Mouse (Mus musculus): ENCODE measurements around the gene Synpr.

Synpr gene

GRCm38 (mm10) chr14:13355569-13356362, 71.2 kb downstream of the Synpr start:
- DNase-seq (ENCODE audit: low spot score) = peak; percentile 13

- no peak for DNase-seq (ENCODE audit: low spot score)
Observed at GRCm38 (mm10) chr14:13357101-13357667, 72.6 kb downstream of the Synpr start.

GRCm38 (mm10) chr14:13358037-13358436, 73.5 kb downstream of the Synpr start:
- no peak for DNase-seq (ENCODE audit: low spot score)

- DNase-seq (ENCODE audit: low spot score) = no peak
Observed at GRCm38 (mm10) chr14:13361184-13361583, 76.6 kb downstream of the Synpr start.

GRCm38 (mm10) chr14:13361642-13362041, 77.1 kb downstream of the Synpr start:
- DNase-seq (ENCODE audit: low spot score) = no peak

GRCm38 (mm10) chr14:13368309-13368708, 83.7 kb downstream of the Synpr start:
- no peak for DNase-seq (ENCODE audit: low spot score)

- no peak for DNase-seq (ENCODE audit: low spot score)
Observed at GRCm38 (mm10) chr14:13389081-13389480, 104.5 kb downstream of the Synpr start.

GRCm38 (mm10) chr14:13389954-13390353, 105.4 kb downstream of the Synpr start:
- no peak for DNase-seq (ENCODE audit: low spot score)

GRCm38 (mm10) chr14:13399226-13400020, 114.8 kb downstream of the Synpr start:
- no peak for DNase-seq (ENCODE audit: low spot score)

- no peak for DNase-seq (ENCODE audit: low spot score)
Observed at GRCm38 (mm10) chr14:13411636-13412035, 127.1 kb downstream of the Synpr start.

- DNase-seq (ENCODE audit: low spot score) = no peak
Observed at GRCm38 (mm10) chr14:13440723-13441122, 156.1 kb downstream of the Synpr start.

- no peak for DNase-seq (ENCODE audit: low spot score)
Observed at GRCm38 (mm10) chr14:13444908-13445307, 160.3 kb downstream of the Synpr start.

- DNase-seq (ENCODE audit: low spot score) = no peak
Observed at GRCm38 (mm10) chr14:13453461-13454204, 169.1 kb downstream of the Synpr start.

- no peak for DNase-seq (ENCODE audit: low spot score)
Observed at GRCm38 (mm10) chr14:13454991-13455390, 170.4 kb downstream of the Synpr start.

- no peak for DNase-seq (ENCODE audit: low spot score)
Observed at GRCm38 (mm10) chr14:13459333-13459732, 174.8 kb downstream of the Synpr start.

- DNase-seq (ENCODE audit: low spot score) = no peak
Observed at GRCm38 (mm10) chr14:13469211-13469610, 184.6 kb downstream of the Synpr start.

GRCm38 (mm10) chr14:13477821-13478220, 193.2 kb downstream of the Synpr start:
- DNase-seq (ENCODE audit: low spot score) = no peak

GRCm38 (mm10) chr14:13505355-13505754, 220.8 kb downstream of the Synpr start:
- no peak for DNase-seq (ENCODE audit: low spot score)

- no peak for DNase-seq (ENCODE audit: low spot score)
Observed at GRCm38 (mm10) chr14:13518608-13519139, 234.1 kb downstream of the Synpr start.

GRCm38 (mm10) chr14:13519239-13520011, 234.8 kb downstream of the Synpr start:
- no peak for DNase-seq (ENCODE audit: low spot score)

GRCm38 (mm10) chr14:13547746-13548145, 263.2 kb downstream of the Synpr start:
- DNase-seq (ENCODE audit: low spot score) = no peak
